Mouse (Mus musculus): ENCODE results near the gene Dennd1a. TPM values are rescaled to one million over a fixed set of nuclear protein-coding genes. Genes with fewer than 3 reads are reported as not detected.

Gene Dennd1a
- polyA plus RNA-seq, 1 experiment from 2014 or later: 3.8 TPM

GRCm38 (mm10) chr2:38204696-38205095 lies 82.5 kb downstream of the Dennd1a start:
- DNase-seq: no peak
- TF ChIP-seq CTCF (IDR thresholded peaks at IDR 0.05; ENCODE audit: low read depth) (no peak), EP300 (IDR thresholded peaks at IDR 0.05; ENCODE audit: low read depth) (no peak)
- peaks cover 2% of the 10 kb centered on the region; the same call in 1 of the 2 replicates for H3K4me1 ChIP-seq (ENCODE audit: insufficient read depth)
- H3K4me2 ChIP-seq (ENCODE audit: low read depth, low read length): no peak overlapping the region
- ATAC-seq: no peak
- H3K4me3 ChIP-seq (ENCODE audit: low read depth, low read length): no peak overlapping the region
- no peak overlapping the region for H3K27ac ChIP-seq (ENCODE audit: low read depth)
- no peak overlapping the region for H3K9ac ChIP-seq (replicated peaks)
- H3K36me3 ChIP-seq (replicated peaks; ENCODE audit: insufficient read depth, low read length): no peaks in the 10 kb centered on the region
- WGBS (ENCODE audit: insufficient replicate concordance): 62% methylated on average over 2 of the region's 2 CpGs
- no peaks in the 10 kb centered on the region for H3K27me3 ChIP-seq (ENCODE audit: insufficient read depth, low read length)
- no peaks in the 10 kb centered on the region for H3K9me3 ChIP-seq (ENCODE audit: low read length)

- no peaks in the 10 kb centered on the region for H3K36me3 ChIP-seq (replicated peaks; ENCODE audit: insufficient read depth, low read length)
- ATAC-seq (no peak), DNase-seq (no peak)
- H3K27ac ChIP-seq (ENCODE audit: low read depth): no peak overlapping the region
- no peak for TF ChIP-seq EP300 (IDR thresholded peaks at IDR 0.05; ENCODE audit: low read depth)
- TF ChIP-seq CTCF (IDR thresholded peaks at IDR 0.05; ENCODE audit: low read depth): no peak
- no peak overlapping the region for H3K4me3 ChIP-seq (ENCODE audit: low read depth, low read length)
- H3K4me1 ChIP-seq (ENCODE audit: insufficient read depth): peaks cover 8% of the 10 kb centered on the region; the same call in 1 of the 2 replicates
- WGBS (ENCODE audit: insufficient replicate concordance): 93% methylated on average over 1 of the region's 1 CpGs
- H3K9me3 ChIP-seq (ENCODE audit: low read length): no peaks in the 10 kb centered on the region
- no peaks in the 10 kb centered on the region for H3K27me3 ChIP-seq (ENCODE audit: insufficient read depth, low read length)
- H3K9ac ChIP-seq (replicated peaks): no peak overlapping the region
- no peak overlapping the region for H3K4me2 ChIP-seq (ENCODE audit: low read depth, low read length)
Observed at GRCm38 (mm10) chr2:38198072-38198471, 89.1 kb downstream of the Dennd1a start.

GRCm38 (mm10) chr2:38196199-38197060 lies 90.8 kb downstream of the Dennd1a start:
- H3K27me3 ChIP-seq (ENCODE audit: insufficient read depth, low read length): no peaks in the 10 kb centered on the region
- DNase-seq (no peak), ATAC-seq (no peak)
- peaks cover 8% of the 10 kb centered on the region; the same call in 1 of the 2 replicates for H3K4me1 ChIP-seq (ENCODE audit: insufficient read depth)
- H3K36me3 ChIP-seq (replicated peaks; ENCODE audit: insufficient read depth, low read length): no peaks in the 10 kb centered on the region
- H3K9ac ChIP-seq (replicated peaks): no peak overlapping the region
- 70% methylated on average over 9 of the region's 9 CpGs for WGBS (ENCODE audit: insufficient replicate concordance)
- H3K27ac ChIP-seq (ENCODE audit: low read depth): no peak overlapping the region
- no peak overlapping the region for H3K4me2 ChIP-seq (ENCODE audit: low read depth, low read length)
- no peaks in the 10 kb centered on the region for H3K9me3 ChIP-seq (ENCODE audit: low read length)
- TF ChIP-seq EP300 (IDR thresholded peaks at IDR 0.05; ENCODE audit: low read depth) (no peak), CTCF (IDR thresholded peaks at IDR 0.05; ENCODE audit: low read depth) (no peak)
- no peak overlapping the region for H3K4me3 ChIP-seq (ENCODE audit: low read depth, low read length)

- TF ChIP-seq EP300 (IDR thresholded peaks at IDR 0.05; ENCODE audit: low read depth): no peak
- no peak for TF ChIP-seq CTCF (IDR thresholded peaks at IDR 0.05; ENCODE audit: low read depth)
- Histone ChIP-seq H3K27ac (ENCODE audit: low read depth) (0 out of 2 replicates have a peak overlapping the region, but pooled peaks have one; percentile 3), H3K4me3 (ENCODE audit: low read depth, low read length) (no peak overlapping the region), H3K4me2 (ENCODE audit: low read depth, low read length) (no peak overlapping the region), H3K27me3 (ENCODE audit: insufficient read depth, low read length) (no peaks in the 10 kb centered on the region), H3K9ac (replicated peaks) (no peak overlapping the region), H3K9me3 (ENCODE audit: low read length) (no peaks in the 10 kb centered on the region), H3K36me3 (replicated peaks; ENCODE audit: insufficient read depth, low read length) (no peaks in the 10 kb centered on the region), H3K4me1 (ENCODE audit: insufficient read depth) (peaks cover 14% of the 10 kb centered on the region)
- 81% methylated on average over 1 of the region's 1 CpGs for WGBS (ENCODE audit: insufficient replicate concordance)
- ATAC-seq (0 out of 2 replicates have a peak, but pooled peaks have one; percentile 56), DNase-seq (no peak)
Observed at GRCm38 (mm10) chr2:38192007-38192406, 95.2 kb downstream of the Dennd1a start.

DNA sequence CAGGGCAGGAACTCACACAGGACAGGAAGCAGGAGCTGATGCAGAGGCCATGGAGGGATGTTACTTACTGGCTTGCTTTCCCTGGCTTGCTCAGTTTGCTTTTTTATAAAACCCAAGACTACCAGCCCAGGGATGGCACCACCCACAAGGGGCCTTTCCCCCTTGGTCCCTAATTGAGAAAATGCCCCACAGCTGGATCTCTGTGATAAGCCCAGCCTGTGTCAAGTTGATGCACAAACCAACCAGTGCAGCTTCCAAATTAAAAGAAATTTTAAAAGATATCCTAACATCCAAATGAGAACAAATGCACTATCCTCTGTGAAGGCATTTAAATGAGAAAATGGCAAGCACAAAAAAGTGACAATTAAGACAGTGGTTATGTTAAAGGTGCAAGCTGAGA lies 95.6 kb downstream of the Dennd1a start:
- peak; percentile 82 for ATAC-seq
- H3K27ac ChIP-seq (ENCODE audit: low read depth): 0 out of 2 replicates have a peak overlapping the region, but pooled peaks have one; percentile 30
- DNase-seq: peak; percentile 27
- H3K4me1 ChIP-seq (ENCODE audit: insufficient read depth): peaks cover 14% of the 10 kb centered on the region
- H3K36me3 ChIP-seq (replicated peaks; ENCODE audit: insufficient read depth, low read length): no peaks in the 10 kb centered on the region
- no peak overlapping the region for H3K9ac ChIP-seq (replicated peaks)
- H3K4me2 ChIP-seq (ENCODE audit: low read depth, low read length): no peak overlapping the region
- H3K4me3 ChIP-seq (ENCODE audit: low read depth, low read length): no peak overlapping the region
- H3K9me3 ChIP-seq (ENCODE audit: low read length): no peaks in the 10 kb centered on the region
- no peak for TF ChIP-seq CTCF (IDR thresholded peaks at IDR 0.05; ENCODE audit: low read depth)
- TF ChIP-seq EP300 (IDR thresholded peaks at IDR 0.05; ENCODE audit: low read depth): peak; percentile 66
- no peaks in the 10 kb centered on the region for H3K27me3 ChIP-seq (ENCODE audit: insufficient read depth, low read length)

- peaks cover 14% of the 10 kb centered on the region for H3K4me1 ChIP-seq (ENCODE audit: insufficient read depth)
- no peak overlapping the region for H3K4me2 ChIP-seq (ENCODE audit: low read depth, low read length)
- WGBS (ENCODE audit: insufficient replicate concordance): 82% methylated on average over 2 of the region's 2 CpGs
- peak; percentile 31 for DNase-seq
- no peak overlapping the region for H3K9ac ChIP-seq (replicated peaks)
- TF ChIP-seq EP300 (IDR thresholded peaks at IDR 0.05; ENCODE audit: low read depth) (no peak), CTCF (IDR thresholded peaks at IDR 0.05; ENCODE audit: low read depth) (peak; percentile 66)
- no peak for ATAC-seq
- H3K27me3 ChIP-seq (ENCODE audit: insufficient read depth, low read length): no peaks in the 10 kb centered on the region
- no peaks in the 10 kb centered on the region for H3K36me3 ChIP-seq (replicated peaks; ENCODE audit: insufficient read depth, low read length)
- no peak overlapping the region for H3K4me3 ChIP-seq (ENCODE audit: low read depth, low read length)
- no peaks in the 10 kb centered on the region for H3K9me3 ChIP-seq (ENCODE audit: low read length)
- H3K27ac ChIP-seq (ENCODE audit: low read depth): no peak overlapping the region
Observed at GRCm38 (mm10) chr2:38186438-38186837, 100.8 kb downstream of the Dennd1a start.

Data from liver, postnatal 0 days (tissue).